Mouse (Mus musculus): ENCODE data around the gene Srsf4. TPM values are rescaled to one million over a fixed set of nuclear protein-coding genes. Genes with fewer than 3 reads are reported as not detected.

The Srsf4 gene
- total and polyA plus RNA-seq, 3 experiments = 53.7 to 163 TPM; not detected in 1

DNA sequence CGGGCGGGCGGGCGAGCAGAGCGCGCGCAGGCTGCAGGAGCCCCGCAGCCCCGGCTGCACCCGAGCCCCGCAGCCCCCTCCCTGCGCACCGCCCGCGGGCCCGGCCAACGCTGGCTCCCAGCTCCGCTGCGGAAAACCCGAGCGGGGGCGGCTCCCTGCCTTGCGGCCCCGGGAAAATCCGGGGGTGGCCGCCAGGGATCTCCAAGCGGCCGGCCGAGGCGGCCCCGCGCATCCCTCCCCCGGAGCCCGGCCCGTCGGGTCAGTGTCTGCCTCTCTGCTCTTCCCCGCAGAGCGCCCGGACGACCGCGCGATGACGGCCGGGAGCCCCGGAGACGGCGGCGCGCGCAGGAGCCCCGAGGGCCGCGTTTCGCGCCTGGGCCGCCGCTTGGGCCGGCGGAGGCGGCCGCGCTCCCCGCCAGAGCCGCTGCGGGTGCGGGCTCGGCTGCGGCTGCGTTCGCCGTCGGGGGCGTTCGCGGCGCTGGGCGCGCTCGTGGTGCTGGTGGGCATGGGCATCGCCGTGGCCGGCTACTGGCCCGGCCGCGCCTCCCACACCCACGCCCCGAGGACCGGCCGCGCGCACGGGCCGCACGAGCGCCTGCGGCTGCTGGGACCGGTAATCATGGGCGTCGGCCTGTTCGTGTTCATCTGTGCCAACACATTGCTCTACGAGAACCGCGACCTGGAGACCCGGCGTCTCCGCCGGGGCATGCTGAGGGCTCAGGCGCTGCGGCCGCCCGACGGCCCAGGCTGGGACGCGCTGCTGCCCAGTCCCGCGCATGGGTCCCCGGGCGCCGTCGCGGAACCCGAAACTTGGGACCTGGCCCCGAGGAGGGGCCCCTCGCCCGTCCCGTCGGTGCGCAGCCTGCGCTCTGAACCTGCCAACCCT, 48.3 kb downstream of the Srsf4 start, which contains the start of gene Tmem200b:
Tmem200b (plus strand) TSS at position 311 of the 886 bp plus-strand sequence.
- Histone ChIP-seq H3K9ac (ENCODE audit: control insufficient read depth, low read depth, low read length, poor library complexity, severe bottlenecking) (no peak within 1 kb of the TSS), H3K9me3 (replicated peaks; ENCODE audit: insufficient read depth, low read length) (no peaks in the 10 kb centered on the region), H3K79me2 (ENCODE audit: control insufficient read depth, insufficient read depth, low read length, poor library complexity) (no peaks in the 10 kb centered on the region), H3K27me3 (ENCODE audit: control insufficient read depth in 1 of 2, insufficient read depth in 2 of 2, low read length in 2 of 2) (no peaks in the 10 kb centered on the region), H3K36me3 (ENCODE audit: control insufficient read depth in 1 of 2, insufficient read depth in 2 of 2, low read length in 2 of 2) (peaks cover 0 to under 1% of the 10 kb centered on the region in 2 experiments; a peak in 1 of 4 replicates), H3K4me1 (ENCODE audit: control insufficient read depth in 1 of 2, insufficient read depth in 2 of 2, low read length in 2 of 2) (no peaks in the 10 kb centered on the region), H3K27ac (ENCODE audit: control insufficient read depth, low read depth, low read length) (no peak within 1 kb of the TSS), H3K4me3 (ENCODE audit: control insufficient read depth in 1 of 2, insufficient read depth in 1 of 2, low read depth in 2 of 2, low read length in 2 of 2) (no peak within 1 kb of the TSS)
- no peak for DNase-seq (ENCODE audit: low read depth, low spot score)
- TF ChIP-seq GATA1 (IDR thresholded peaks at IDR 0.05; ENCODE audit: low read depth, low read length) (no peak), USF2 (IDR thresholded peaks at IDR 0.05; ENCODE audit: borderline replicate concordance in 1 of 2, insufficient read depth in 1 of 2, low read depth in 1 of 2, low read length in 2 of 2) (no peak), TCF12 (IDR thresholded peaks at IDR 0.05; ENCODE audit: low read depth, low read length) (no peak), USF1 (IDR thresholded peaks at IDR 0.05; ENCODE audit: low read depth, low read length) (no peak), SMC3 (IDR thresholded peaks at IDR 0.05; ENCODE audit: low read depth, low read length) (no peak), TBP (IDR thresholded peaks at IDR 0.05; ENCODE audit: low read depth, low read length) (no peak), EP300 (IDR thresholded peaks at IDR 0.05; ENCODE audit: low read depth in 1 of 2, low read length in 2 of 2) (no peak), MAFK (IDR thresholded peaks at IDR 0.05; ENCODE audit: borderline replicate concordance, low read depth, low read length) (no peak), BHLHE40 (IDR thresholded peaks at IDR 0.05; ENCODE audit: borderline replicate concordance, low read depth, low read length) (no peak), ELF1 (IDR thresholded peaks at IDR 0.05; ENCODE audit: low read depth, low read length) (no peak), ZMIZ1 (IDR thresholded peaks at IDR 0.05; ENCODE audit: low read depth, low read length) (no peak), POLR2AphosphoS2 (IDR thresholded peaks at IDR 0.05; ENCODE audit: low read length) (no peak), POLR2AphosphoS5 (IDR thresholded peaks at IDR 0.05; ENCODE audit: borderline replicate concordance, low read depth, low read length) (no peak), KAT2A (conservative IDR thresholded peaks at IDR 0.05; ENCODE audit: low read depth, low read length) (no peak), CHD2 (IDR thresholded peaks at IDR 0.05; ENCODE audit: low read length) (no peak)

DNA sequence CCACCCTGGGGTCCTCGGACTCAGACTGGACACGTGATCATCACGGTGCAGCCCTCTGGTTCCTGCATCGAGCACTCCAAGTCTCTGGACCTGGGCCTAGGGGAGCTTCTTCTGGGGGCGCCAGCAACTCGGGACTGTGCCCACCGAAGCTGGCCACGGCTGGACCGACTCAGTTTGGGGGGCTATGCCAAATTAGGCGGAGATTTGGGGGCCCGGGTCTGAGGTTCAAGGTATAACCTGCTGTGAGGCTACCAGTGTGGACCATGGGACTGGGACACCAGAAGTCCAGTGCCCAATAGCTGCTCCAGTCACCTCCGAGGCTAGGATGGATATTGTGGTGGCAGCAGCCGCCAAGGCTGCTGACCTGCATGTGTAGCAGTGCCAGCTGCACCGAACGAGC, 49.0 kb downstream of the Srsf4 start:
- H3K4me3 ChIP-seq (ENCODE audit: control insufficient read depth in 1 of 2, insufficient read depth in 1 of 2, low read depth in 2 of 2, low read length in 2 of 2) = no peak overlapping the region
- H3K79me2 ChIP-seq (ENCODE audit: control insufficient read depth, insufficient read depth, low read length, poor library complexity) = no peaks in the 10 kb centered on the region
- H3K9me3 ChIP-seq (replicated peaks; ENCODE audit: insufficient read depth, low read length) = no peaks in the 10 kb centered on the region
- H3K36me3 ChIP-seq (ENCODE audit: control insufficient read depth in 1 of 2, insufficient read depth in 2 of 2, low read length in 2 of 2) = peaks cover 0 to 2% of the 10 kb centered on the region in 2 experiments; a peak in 1 of 4 replicates
- no peak overlapping the region for H3K27ac ChIP-seq (ENCODE audit: control insufficient read depth, low read depth, low read length)
- no peak overlapping the region for H3K9ac ChIP-seq (ENCODE audit: control insufficient read depth, low read depth, low read length, poor library complexity, severe bottlenecking)
- DNase-seq (ENCODE audit: low read depth, low spot score) = no peak
- no peaks in the 10 kb centered on the region for H3K4me1 ChIP-seq (ENCODE audit: control insufficient read depth in 1 of 2, insufficient read depth in 2 of 2, low read length in 2 of 2)
- H3K27me3 ChIP-seq (ENCODE audit: control insufficient read depth in 1 of 2, insufficient read depth in 2 of 2, low read length in 2 of 2) = no peaks in the 10 kb centered on the region
- TF ChIP-seq GABPA (IDR thresholded peaks at IDR 0.05; ENCODE audit: low read depth, low read length) (no peak), USF1 (IDR thresholded peaks at IDR 0.05; ENCODE audit: low read depth, low read length) (no peak), UBTF (IDR thresholded peaks at IDR 0.05; ENCODE audit: borderline replicate concordance, insufficient read depth, low read depth, low read length) (no peak), NRF1 (IDR thresholded peaks at IDR 0.05; ENCODE audit: insufficient read depth, low read depth, low read length, poor library complexity, severe bottlenecking) (no peak), SIN3A (IDR thresholded peaks at IDR 0.05; ENCODE audit: low read length) (no peak), E2F4 (IDR thresholded peaks at IDR 0.05; ENCODE audit: borderline replicate concordance, low read depth, low read length) (no peak), TAL1 (IDR thresholded peaks at IDR 0.05; ENCODE audit: low read length) (no peak), ETS1 (IDR thresholded peaks at IDR 0.05; ENCODE audit: low read depth, low read length) (no peak), HCFC1 (IDR thresholded peaks at IDR 0.05; ENCODE audit: low read depth, low read length) (no peak), MAX (IDR thresholded peaks at IDR 0.05; ENCODE audit: low read length) (no peak), USF2 (IDR thresholded peaks at IDR 0.05; ENCODE audit: borderline replicate concordance in 1 of 2, insufficient read depth in 1 of 2, low read depth in 1 of 2, low read length in 2 of 2) (no peak)
